Mouse (Mus musculus) cerebellum, postnatal 10 days (tissue): Measurements from ENCODE around the gene Apoc3.
A peak's percentile ranks its signal among the peaks of the same experiment; 100 is the strongest.

Experiments
- DNase-seq, 2 experiments: peaks; one replicate each; pipeline ENCODE4 v3.0.0; 2021; ENCODE audit warnings: mixed read lengths in 2 of 2

Gene Apoc3

GRCm38 (mm10) chr9:46191644-46192043, 43.8 kb downstream of the Apoc3 start:
- peak; percentile 54 to 67 for DNase-seq

GRCm38 (mm10) chr9:46191234-46191633, 44.2 kb downstream of the Apoc3 start:
- no peak for DNase-seq

GRCm38 (mm10) chr9:46189381-46189780, 46.1 kb downstream of the Apoc3 start:
- DNase-seq = peak; percentile 48 to 61

- DNase-seq = peak in 1 of 2 experiments; percentile 65
These were observed 46.5 kb downstream of the Apoc3 start for GRCm38 (mm10) chr9:46188956-46189355.

GRCm38 (mm10) chr9:46188370-46188769, 47.1 kb downstream of the Apoc3 start:
- DNase-seq = peak; percentile 36 to 39

GRCm38 (mm10) chr9:46186387-46186786, 49.0 kb downstream of the Apoc3 start:
- no peak for DNase-seq

GRCm38 (mm10) chr9:46185191-46185590, 50.2 kb downstream of the Apoc3 start:
- peak; percentile 70 to 80 for DNase-seq

- DNase-seq = no peak
These were observed 50.9 kb downstream of the Apoc3 start for GRCm38 (mm10) chr9:46184542-46184941.
